Mouse (Mus musculus): Measurements from ENCODE around the gene Tmem69. TPM values are rescaled to one million over a fixed set of nuclear protein-coding genes. Genes with fewer than 3 reads are reported as not detected.

Gene Tmem69
- polyA plus RNA-seq, 2 experiments = 12.6 to 21.9 TPM

GRCm38 (mm10) chr4:116537737-116538136, 18.0 kb downstream of the Tmem69 start:
- H3K4me3 ChIP-seq (replicated peaks; ENCODE audit: low read length) = no peak overlapping the region
- H3K4me1 ChIP-seq (ENCODE audit: control insufficient read depth, insufficient read depth, low read length) = no peaks in the 10 kb centered on the region
- H3K9me3 ChIP-seq (ENCODE audit: control insufficient read depth, low read length) = no peaks in the 10 kb centered on the region
- WGBS = 72% methylated on average over 3 of the region's 3 CpGs
- DNase-seq (ENCODE audit: low spot score) (no peak), ATAC-seq (ENCODE audit: low FRiP score, low read depth) (no peak)
- no peak overlapping the region for H3K9ac ChIP-seq (ENCODE audit: low read depth, low read length, severe bottlenecking)
- peaks cover 11% of the 10 kb centered on the region; the same call in 1 of the 2 replicates for H3K36me3 ChIP-seq (ENCODE audit: control insufficient read depth, insufficient read depth, low read length)
- no peak overlapping the region for H3K4me2 ChIP-seq (replicated peaks; ENCODE audit: low read depth, low read length, severe bottlenecking)
- TF ChIP-seq POLR2A (IDR thresholded peaks at IDR 0.05; ENCODE audit: borderline replicate concordance, extremely low read depth, insufficient read depth, insufficient read length) = no peak
- H3K27ac ChIP-seq (replicated peaks; ENCODE audit: low read depth, low read length) = no peak overlapping the region
- H3K27me3 ChIP-seq (ENCODE audit: control insufficient read depth, insufficient read depth, low read length) = no peaks in the 10 kb centered on the region

- H3K9ac ChIP-seq (ENCODE audit: low read depth, low read length, severe bottlenecking) = no peak overlapping the region
- H3K9me3 ChIP-seq (ENCODE audit: control insufficient read depth, low read length) = no peaks in the 10 kb centered on the region
- no peaks in the 10 kb centered on the region for H3K4me1 ChIP-seq (ENCODE audit: control insufficient read depth, insufficient read depth, low read length)
- H3K4me3 ChIP-seq (replicated peaks; ENCODE audit: low read length) = no peak overlapping the region
- H3K4me2 ChIP-seq (replicated peaks; ENCODE audit: low read depth, low read length, severe bottlenecking) = no peak overlapping the region
- H3K27ac ChIP-seq (replicated peaks; ENCODE audit: low read depth, low read length) = no peak overlapping the region
- TF ChIP-seq POLR2A (IDR thresholded peaks at IDR 0.05; ENCODE audit: borderline replicate concordance, extremely low read depth, insufficient read depth, insufficient read length) = no peak
- no peaks in the 10 kb centered on the region for H3K27me3 ChIP-seq (ENCODE audit: control insufficient read depth, insufficient read depth, low read length)
- peaks cover 12% of the 10 kb centered on the region; the same call in 1 of the 2 replicates for H3K36me3 ChIP-seq (ENCODE audit: control insufficient read depth, insufficient read depth, low read length)
- DNase-seq (ENCODE audit: low spot score) (no peak), ATAC-seq (ENCODE audit: low FRiP score, low read depth) (no peak)
Measured at GRCm38 (mm10) chr4:116536351-116536750, 19.4 kb downstream of the Tmem69 start.

GRCm38 (mm10) chr4:116531109-116531508, 24.6 kb downstream of the Tmem69 start:
- DNase-seq (ENCODE audit: low spot score) (no peak), ATAC-seq (ENCODE audit: low FRiP score, low read depth) (no peak)
- H3K27me3 ChIP-seq (ENCODE audit: control insufficient read depth, insufficient read depth, low read length) = no peaks in the 10 kb centered on the region
- H3K9me3 ChIP-seq (ENCODE audit: control insufficient read depth, low read length) = no peaks in the 10 kb centered on the region
- peaks cover 21% of the 10 kb centered on the region for H3K36me3 ChIP-seq (ENCODE audit: control insufficient read depth, insufficient read depth, low read length)
- no peak overlapping the region for H3K27ac ChIP-seq (replicated peaks; ENCODE audit: low read depth, low read length)
- no peaks in the 10 kb centered on the region for H3K4me1 ChIP-seq (ENCODE audit: control insufficient read depth, insufficient read depth, low read length)
- H3K9ac ChIP-seq (ENCODE audit: low read depth, low read length, severe bottlenecking) = no peak overlapping the region
- H3K4me2 ChIP-seq (replicated peaks; ENCODE audit: low read depth, low read length, severe bottlenecking) = no peak overlapping the region
- TF ChIP-seq POLR2A (IDR thresholded peaks at IDR 0.05; ENCODE audit: borderline replicate concordance, extremely low read depth, insufficient read depth, insufficient read length) = no peak
- 57% methylated on average over 2 of the region's 2 CpGs for WGBS
- no peak overlapping the region for H3K4me3 ChIP-seq (replicated peaks; ENCODE audit: low read length)

- ATAC-seq (ENCODE audit: low FRiP score, low read depth) (peak; percentile 97), DNase-seq (ENCODE audit: low spot score) (peak; percentile 94)
- peak within 1 kb of the TSS; percentile 84 for H3K9ac ChIP-seq (ENCODE audit: low read depth, low read length, severe bottlenecking)
- TF ChIP-seq POLR2A (IDR thresholded peaks at IDR 0.05; ENCODE audit: borderline replicate concordance, extremely low read depth, insufficient read depth, insufficient read length) = peak; percentile 96
- H3K4me1 ChIP-seq (ENCODE audit: control insufficient read depth, insufficient read depth, low read length) = peaks cover 5% of the 10 kb centered on the region; the same call in 1 of the 2 replicates
- peak within 1 kb of the TSS; percentile 66 for H3K4me3 ChIP-seq (replicated peaks; ENCODE audit: low read length)
- H3K4me2 ChIP-seq (replicated peaks; ENCODE audit: low read depth, low read length, severe bottlenecking) = peak within 1 kb of the TSS; percentile 59
- H3K27me3 ChIP-seq (ENCODE audit: control insufficient read depth, insufficient read depth, low read length) = no peaks in the 10 kb centered on the region
- H3K9me3 ChIP-seq (ENCODE audit: control insufficient read depth, low read length) = no peaks in the 10 kb centered on the region
- peaks cover 13% of the 10 kb centered on the region for H3K36me3 ChIP-seq (ENCODE audit: control insufficient read depth, insufficient read depth, low read length)
- peak within 1 kb of the TSS; percentile 89 for H3K27ac ChIP-seq (replicated peaks; ENCODE audit: low read depth, low read length)
- under 1% methylated on average over 45 of the region's 55 CpGs for WGBS
Measured at GRCm38 (mm10) chr4:116507425-116508218, 48.1 kb downstream of the Tmem69 start, which contains the start of gene Ipp. Gene Ipp (plus strand): TSS chr4:116507549.

GRCm38 (mm10) chr4:116506886-116507424, 48.8 kb downstream of the Tmem69 start:
- H3K36me3 ChIP-seq (ENCODE audit: control insufficient read depth, insufficient read depth, low read length) = peaks cover 10% of the 10 kb centered on the region
- H3K9ac ChIP-seq (ENCODE audit: low read depth, low read length, severe bottlenecking) = peak overlapping the region; percentile 84
- H3K4me1 ChIP-seq (ENCODE audit: control insufficient read depth, insufficient read depth, low read length) = peaks cover 5% of the 10 kb centered on the region; the same call in 1 of the 2 replicates
- DNase-seq (ENCODE audit: low spot score) (no peak), ATAC-seq (ENCODE audit: low FRiP score, low read depth) (no peak)
- no peaks in the 10 kb centered on the region for H3K27me3 ChIP-seq (ENCODE audit: control insufficient read depth, insufficient read depth, low read length)
- no peaks in the 10 kb centered on the region for H3K9me3 ChIP-seq (ENCODE audit: control insufficient read depth, low read length)
- TF ChIP-seq POLR2A (IDR thresholded peaks at IDR 0.05; ENCODE audit: borderline replicate concordance, extremely low read depth, insufficient read depth, insufficient read length) = no peak
- H3K27ac ChIP-seq (replicated peaks; ENCODE audit: low read depth, low read length) = no peak overlapping the region
- WGBS = 26% methylated on average over 11 of the region's 11 CpGs
- peak overlapping the region; percentile 59 for H3K4me2 ChIP-seq (replicated peaks; ENCODE audit: low read depth, low read length, severe bottlenecking)
- peak overlapping the region; percentile 66 for H3K4me3 ChIP-seq (replicated peaks; ENCODE audit: low read length)

Other genes with a start within 250 kb of the Tmem69 start
- gene Mast2, start 91.8 kb downstream of the Tmem69 start, polyA plus RNA-seq (2012; rRNA removed) = 54.7 and 83.6 TPM in 2 replicates
- gene Mast2, start 91.8 kb downstream of the Tmem69 start, polyA plus RNA-seq (2014; fragmentation: Nextera tagmentation; extraction: Ambion mirVana) = 24.1 and 31.2 TPM in 2 replicates
- gene Ipp, start 48.4 kb downstream of the Tmem69 start, polyA plus RNA-seq (2012; rRNA removed) = 5.6 and 6.1 TPM in 2 replicates
- gene Ipp, start 48.4 kb downstream of the Tmem69 start, polyA plus RNA-seq (2014; fragmentation: Nextera tagmentation; extraction: Ambion mirVana) = 3.1 and 3.9 TPM in 2 replicates
- gene Gpbp1l1, start 1.7 kb upstream of the Tmem69 start, polyA plus RNA-seq (2012; rRNA removed) = 45.4 and 60.0 TPM in 2 replicates
- gene Gpbp1l1, start 1.7 kb upstream of the Tmem69 start, polyA plus RNA-seq (2014; fragmentation: Nextera tagmentation; extraction: Ambion mirVana) = 38.0 and 42.0 TPM in 2 replicates
- gene Ccdc17, start 40.7 kb upstream of the Tmem69 start, polyA plus RNA-seq (2012; rRNA removed) = 4.9 and 5.3 TPM in 2 replicates
- 3.9 and 4.1 TPM in 2 replicates for gene Ccdc17, start 40.7 kb upstream of the Tmem69 start, polyA plus RNA-seq (2014; fragmentation: Nextera tagmentation; extraction: Ambion mirVana)
- 95.9 and 153 TPM in 2 replicates for gene Nasp, start 72.0 kb upstream of the Tmem69 start, polyA plus RNA-seq (2012; rRNA removed)
- 132 and 140 TPM in 2 replicates for gene Nasp, start 72.0 kb upstream of the Tmem69 start, polyA plus RNA-seq (2014; fragmentation: Nextera tagmentation; extraction: Ambion mirVana)
- gene Akr1a1, start 95.7 kb upstream of the Tmem69 start, polyA plus RNA-seq (2012; rRNA removed) = 676 and 711 TPM in 2 replicates
- gene Akr1a1, start 95.7 kb upstream of the Tmem69 start, polyA plus RNA-seq (2014; fragmentation: Nextera tagmentation; extraction: Ambion mirVana) = 826 and 834 TPM in 2 replicates
- 336 and 418 TPM in 2 replicates for gene Prdx1, start 129.6 kb upstream of the Tmem69 start, polyA plus RNA-seq (2012; rRNA removed)
- 1,041 and 1,088 TPM in 2 replicates for gene Prdx1, start 129.6 kb upstream of the Tmem69 start, polyA plus RNA-seq (2014; fragmentation: Nextera tagmentation; extraction: Ambion mirVana)
- gene Mmachc, start 152.5 kb upstream of the Tmem69 start, polyA plus RNA-seq (2012; rRNA removed) = 18.1 and 18.4 TPM in 2 replicates
- 7.6 and 9.0 TPM in 2 replicates for gene Mmachc, start 152.5 kb upstream of the Tmem69 start, polyA plus RNA-seq (2014; fragmentation: Nextera tagmentation; extraction: Ambion mirVana)
- gene Ccdc163, start 152.6 kb upstream of the Tmem69 start, polyA plus RNA-seq (2012; rRNA removed) = 53.7 and 70.4 TPM in 2 replicates
- 21.2 and 24.3 TPM in 2 replicates for gene Ccdc163, start 152.6 kb upstream of the Tmem69 start, polyA plus RNA-seq (2014; fragmentation: Nextera tagmentation; extraction: Ambion mirVana)
- 7.3 and 8.5 TPM in 2 replicates for gene Tesk2, start 165.0 kb upstream of the Tmem69 start, polyA plus RNA-seq (2012; rRNA removed)
- gene Tesk2, start 165.0 kb upstream of the Tmem69 start, polyA plus RNA-seq (2014; fragmentation: Nextera tagmentation; extraction: Ambion mirVana) = 9.2 and 10.3 TPM in 2 replicates